ENCODE assay signal across 8 mouse cellular contexts in the genomic region with DNA sequence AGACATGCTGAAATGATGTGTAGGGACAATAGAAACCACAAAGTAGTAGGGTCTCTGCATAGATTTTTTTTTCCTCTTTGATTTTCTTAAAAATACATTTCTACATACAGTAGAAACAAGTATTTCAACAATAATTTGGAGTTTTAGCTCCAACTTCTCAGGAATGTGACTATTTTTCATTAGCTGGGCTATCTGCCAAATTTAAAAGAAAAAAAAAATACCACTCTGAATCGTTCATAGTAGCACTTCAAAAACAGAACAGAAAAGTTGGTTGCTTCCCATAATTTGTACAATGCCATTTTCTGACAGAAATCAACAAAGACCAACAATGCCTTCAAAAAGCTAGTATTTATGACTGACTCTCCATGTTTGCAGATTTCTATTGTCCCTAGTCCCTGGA. TPM values are rescaled to one million over a fixed set of nuclear protein-coding genes. Genes with fewer than 3 reads are reported as not detected.
DNase-seq lines count a peak whose midpoint lies in the region; ATAC-seq and TF ChIP-seq lines count a peak whose summit lies in the region.

No protein-coding gene starts in this region.

- peak overlapping the region; percentile 66 for H3K4me2 ChIP-seq in limb, embryonic 15.5 days
- H3K4me2 ChIP-seq in stomach, embryonic 16.5 days (ENCODE audit: low read depth, low read length): peak overlapping the region; percentile 61

- peaks cover 9% of the 10 kb centered on the region; the same call in 1 of the 2 replicates for H3K4me1 ChIP-seq in cerebellum, adult 2 months (ENCODE audit: control insufficient read depth, insufficient read depth, low read length)
- peaks cover 45% of the 10 kb centered on the region for H3K4me1 ChIP-seq in megakaryocyte, embryonic 14.5 days
- peaks cover 40% of the 10 kb centered on the region for H3K4me1 ChIP-seq in limb, embryonic 15.5 days
- peaks cover 33% of the 10 kb centered on the region for H3K4me1 ChIP-seq in stomach, embryonic 16.5 days (ENCODE audit: control insufficient read depth, insufficient read depth, low read length)
- no peaks in the 10 kb centered on the region for H3K4me1 ChIP-seq in thymus, adult 2 months (replicated peaks; ENCODE audit: control insufficient read depth, insufficient read depth, low read length)

- peak overlapping the region; percentile 20; the same call in 1 of the 2 replicates for H3K9ac ChIP-seq in limb, embryonic 15.5 days
- peak overlapping the region; percentile 61 for H3K9ac ChIP-seq in stomach, embryonic 16.5 days (ENCODE audit: low read length)

- peak overlapping the region; percentile 37 for H3K4me3 ChIP-seq in cerebellum, adult 2 months (replicated peaks; ENCODE audit: insufficient read depth, low read depth, low read length)
- H3K4me3 ChIP-seq in megakaryocyte, embryonic 14.5 days (replicated peaks): peak overlapping the region; percentile 99
- H3K4me3 ChIP-seq in limb, embryonic 15.5 days: peak overlapping the region; percentile 93
- H3K4me3 ChIP-seq in stomach, embryonic 16.5 days (replicated peaks; ENCODE audit: low read length): peak overlapping the region; percentile 48
- no peak overlapping the region for H3K4me3 ChIP-seq in thymus, adult 2 months (ENCODE audit: control insufficient read depth, insufficient read depth, low read length)

- DNase-seq in cerebellum, adult 2 months: no peak
- DNase-seq in cerebellum, adult 8-10 months: no peak
- no peak for DNase-seq in thymus, adult 2 months
- no peak for DNase-seq in gastrocnemius, postnatal 10 days

- TF ChIP-seq POLR2A in cerebellum, adult 2 months (IDR thresholded peaks at IDR 0.05; ENCODE audit: borderline replicate concordance, insufficient read depth, low read length): no peak
- no peak for TF ChIP-seq POLR2A in thymus, adult 2 months (IDR thresholded peaks at IDR 0.05; ENCODE audit: control insufficient read depth, extremely low read depth, insufficient read depth, low read length, poor library complexity)

- ATAC-seq in megakaryocyte, adult 5-6 weeks (ENCODE audit: poor library complexity, severe bottlenecking): no peak
- ATAC-seq in limb, embryonic 15.5 days (ENCODE audit: insufficient number of reproducible peaks, low FRiP score, low TSS enrichment, low read depth): no peak
- no peak for ATAC-seq in stomach, embryonic 16.5 days (ENCODE audit: insufficient read depth, low FRiP score)

- H3K27ac ChIP-seq in cerebellum, adult 2 months (ENCODE audit: insufficient read depth, low read length): no peak overlapping the region
- H3K27ac ChIP-seq in limb, embryonic 15.5 days: no peak overlapping the region
- peak overlapping the region; percentile 62 for H3K27ac ChIP-seq in stomach, embryonic 16.5 days (ENCODE audit: low read length)
- no peak overlapping the region for H3K27ac ChIP-seq in thymus, adult 2 months (ENCODE audit: control insufficient read depth, insufficient read depth, low read length)

- no peaks in the 10 kb centered on the region for H3K27me3 ChIP-seq in cerebellum, adult 2 months (ENCODE audit: control insufficient read depth, insufficient read depth, low read length)
- no peaks in the 10 kb centered on the region for H3K27me3 ChIP-seq in megakaryocyte, embryonic 14.5 days (replicated peaks)
- H3K27me3 ChIP-seq in limb, embryonic 15.5 days: no peaks in the 10 kb centered on the region
- no peaks in the 10 kb centered on the region for H3K27me3 ChIP-seq in stomach, embryonic 16.5 days (ENCODE audit: control insufficient read depth, insufficient read depth, low read length)
- H3K27me3 ChIP-seq in thymus, adult 2 months (ENCODE audit: control insufficient read depth, insufficient read depth, low read length): no peaks in the 10 kb centered on the region

- no peak for TF ChIP-seq CTCF in cerebellum, adult 2 months (IDR thresholded peaks at IDR 0.05; ENCODE audit: borderline replicate concordance, insufficient read depth, low read depth, low read length)
- TF ChIP-seq CTCF in thymus, adult 2 months (IDR thresholded peaks at IDR 0.05; ENCODE audit: borderline replicate concordance, control insufficient read depth, extremely low read depth, insufficient read depth, low read length, poor library complexity): no peak

- H3K9me3 ChIP-seq in megakaryocyte, embryonic 14.5 days: no peaks in the 10 kb centered on the region
- H3K9me3 ChIP-seq in limb, embryonic 15.5 days: no peaks in the 10 kb centered on the region
- no peaks in the 10 kb centered on the region for H3K9me3 ChIP-seq in stomach, embryonic 16.5 days (replicated peaks; ENCODE audit: control insufficient read depth, low read length)

- H3K36me3 ChIP-seq in megakaryocyte, embryonic 14.5 days (replicated peaks; ENCODE audit: low read length): peaks cover 50% of the 10 kb centered on the region
- peaks cover 21% of the 10 kb centered on the region; the same call in 1 of the 2 replicates for H3K36me3 ChIP-seq in limb, embryonic 15.5 days
- H3K36me3 ChIP-seq in stomach, embryonic 16.5 days (ENCODE audit: control insufficient read depth, insufficient read depth, low read length): 0 out of 2 replicates have a peak, but pooled peaks cover 3% of the 10 kb centered on the region
- peaks cover 13% of the 10 kb centered on the region for H3K36me3 ChIP-seq in thymus, adult 2 months (ENCODE audit: control insufficient read depth, insufficient read depth, low read length)

- 0% methylated on average over 1 of the region's 1 CpGs for WGBS in cerebellum, adult 2 months
- 0% methylated on average over 1 of the region's 1 CpGs for whole genome bisulfite sequencing in limb, embryonic 15.5 days
- WGBS in stomach, embryonic 16.5 days: 0% methylated on average over 1 of the region's 1 CpGs
- 3% methylated on average over 1 of the region's 1 CpGs for WGBS in thymus, adult 2 months

RNA-seq across cellular contexts. Expression of a gene that starts 4.2 kb away (rescaled TPM):
- polyA plus RNA-seq in cerebellum, adult 2 months (2012; rRNA removed): 76.9 and 81.9 TPM in 2 replicates
- 8.7 and 12.9 TPM in 2 replicates for polyA plus RNA-seq in megakaryocyte, embryonic 14.5 days (2012; ENCODE audit: insufficient read depth, low replicate concordance)
- 54.1 and 63.5 TPM in 2 replicates for total RNA-seq in megakaryocyte, adult 5-6 weeks (2015)
- 43.7 and 56.3 TPM in 2 replicates for total RNA-seq in megakaryocyte, adult 5-6 weeks (2017)
- 29.2 and 29.9 TPM in 2 replicates for polyA plus RNA-seq in limb, embryonic 15.5 days (2015; fragmentation: Nextera tagmentation; extraction: Ambion mirVana)
- 30.9 and 31.0 TPM in 2 replicates for polyA plus RNA-seq in stomach, embryonic 16.5 days (2015; fragmentation: Nextera tagmentation; extraction: Ambion mirVana)
- polyA plus RNA-seq in thymus, adult 2 months (2012; rRNA removed): 12.7 and 17.8 TPM in 2 replicates
- total RNA-seq in gastrocnemius, postnatal 10 days (2021): 10 to 100 TPM; 55.6 to 58.4 TPM

RNA-seq across cellular contexts. Expression of a gene that starts 27.2 kb away (rescaled TPM):
- polyA plus RNA-seq in cerebellum, adult 2 months (2012; rRNA removed): 106 and 107 TPM in 2 replicates
- polyA plus RNA-seq in megakaryocyte, embryonic 14.5 days (2012; ENCODE audit: insufficient read depth, low replicate concordance): 23.2 and 32.7 TPM in 2 replicates
- total RNA-seq in megakaryocyte, adult 5-6 weeks (2015): 235 and 240 TPM in 2 replicates
- 173 and 184 TPM in 2 replicates for total RNA-seq in megakaryocyte, adult 5-6 weeks (2017)
- polyA plus RNA-seq in limb, embryonic 15.5 days (2015; fragmentation: Nextera tagmentation; extraction: Ambion mirVana): 402 and 435 TPM in 2 replicates
- polyA plus RNA-seq in stomach, embryonic 16.5 days (2015; fragmentation: Nextera tagmentation; extraction: Ambion mirVana): 357 and 363 TPM in 2 replicates
- polyA plus RNA-seq in thymus, adult 2 months (2012; rRNA removed): 163 and 178 TPM in 2 replicates
- 10 to 100 TPM; 66.2 to 67.3 TPM for total RNA-seq in gastrocnemius, postnatal 10 days (2021)

RNA-seq across cellular contexts. Expression of a gene that starts 49.3 kb away (rescaled TPM):
- 0.77 and 0.86 TPM in 2 replicates for polyA plus RNA-seq in cerebellum, adult 2 months (2012; rRNA removed)
- polyA plus RNA-seq in megakaryocyte, embryonic 14.5 days (2012; ENCODE audit: insufficient read depth, low replicate concordance): 28.0 and 34.2 TPM in 2 replicates
- 161 and 175 TPM in 2 replicates for total RNA-seq in megakaryocyte, adult 5-6 weeks (2015)
- 182 and 197 TPM in 2 replicates for total RNA-seq in megakaryocyte, adult 5-6 weeks (2017)
- polyA plus RNA-seq in limb, embryonic 15.5 days (2015; fragmentation: Nextera tagmentation; extraction: Ambion mirVana): 3.6 and 4.2 TPM in 2 replicates
- polyA plus RNA-seq in stomach, embryonic 16.5 days (2015; fragmentation: Nextera tagmentation; extraction: Ambion mirVana): 3.5 and 3.9 TPM in 2 replicates
- 202 and 216 TPM in 2 replicates for polyA plus RNA-seq in thymus, adult 2 months (2012; rRNA removed)
- total RNA-seq in gastrocnemius, postnatal 10 days (2021): 1 to 10 TPM; 1.6 to 2.5 TPM

RNA-seq across cellular contexts. Expression of a gene that starts 56.2 kb away (rescaled TPM):
- polyA plus RNA-seq in cerebellum, adult 2 months (2012; rRNA removed): 2,288 and 2,321 TPM in 2 replicates
- 18.2 and 172 TPM in 2 replicates for polyA plus RNA-seq in megakaryocyte, embryonic 14.5 days (2012; ENCODE audit: insufficient read depth, low replicate concordance)
- total RNA-seq in megakaryocyte, adult 5-6 weeks (2015): 3,541 and 3,784 TPM in 2 replicates
- 1,457 and 1,607 TPM in 2 replicates for total RNA-seq in megakaryocyte, adult 5-6 weeks (2017)
- polyA plus RNA-seq in limb, embryonic 15.5 days (2015; fragmentation: Nextera tagmentation; extraction: Ambion mirVana): 4,193 and 4,412 TPM in 2 replicates
- 4,720 and 4,955 TPM in 2 replicates for polyA plus RNA-seq in stomach, embryonic 16.5 days (2015; fragmentation: Nextera tagmentation; extraction: Ambion mirVana)
- 1,363 and 1,486 TPM in 2 replicates for polyA plus RNA-seq in thymus, adult 2 months (2012; rRNA removed)
- 100 to 1,000 TPM; 765 to 781 TPM for total RNA-seq in gastrocnemius, postnatal 10 days (2021)
